Mouse (Mus musculus) thymus, postnatal 0 days (tissue): ENCODE measurements around the gene Tcf15. TPM values are rescaled to one million over a fixed set of nuclear protein-coding genes. Genes with fewer than 3 reads are reported as not detected.

Experiments
- DNase-seq: peaks from one replicate; pipeline ENCODE4 v3.0.0-alpha.2; 2015; ENCODE audit warnings: low spot score
- polyA plus RNA-seq: library from polyadenylated mRNA; unstranded; fragments of >200 nt; fragmentation: Nextera tagmentation; extraction: Ambion mirVana; gene quantifications from 2 replicates; pipeline ENCODE4 v1.2.1, GENCODE M21; 2015

Gene Tcf15
- polyA plus RNA-seq, 1 experiment from 2014 or later, result 2.1 TPM

GRCm38 (mm10) chr2:152169377-152169776 is 26.0 kb downstream of the Tcf15 start:
- DNase-seq, result no peak

GRCm38 (mm10) chr2:152174861-152175260 is 31.5 kb downstream of the Tcf15 start:
- no peak for DNase-seq

- no peak for DNase-seq
Observed at GRCm38 (mm10) chr2:152176659-152177058, 33.3 kb downstream of the Tcf15 start.

- no peak for DNase-seq
Observed at GRCm38 (mm10) chr2:152177162-152177805, 33.9 kb downstream of the Tcf15 start.

GRCm38 (mm10) chr2:152177806-152178170 is 34.4 kb downstream of the Tcf15 start:
- DNase-seq, result no peak

GRCm38 (mm10) chr2:152178345-152178744 is 35.0 kb downstream of the Tcf15 start:
- no peak for DNase-seq

GRCm38 (mm10) chr2:152179301-152179700 is 35.9 kb downstream of the Tcf15 start:
- DNase-seq, result no peak

GRCm38 (mm10) chr2:152180323-152180722 is 37.0 kb downstream of the Tcf15 start:
- DNase-seq, result no peak

- no peak for DNase-seq
Observed at GRCm38 (mm10) chr2:152187132-152187531, 43.8 kb downstream of the Tcf15 start.

- DNase-seq, result no peak
Observed at GRCm38 (mm10) chr2:152189213-152189612, 45.9 kb downstream of the Tcf15 start.

GRCm38 (mm10) chr2:152189640-152190039 is 46.3 kb downstream of the Tcf15 start:
- DNase-seq, result no peak

- no peak for DNase-seq
Observed at GRCm38 (mm10) chr2:152190161-152190560, 46.8 kb downstream of the Tcf15 start.

- DNase-seq, result no peak
Observed at GRCm38 (mm10) chr2:152192591-152193345, 49.4 kb downstream of the Tcf15 start.

- no peak for DNase-seq
Observed at GRCm38 (mm10) chr2:152193346-152193710, 50.0 kb downstream of the Tcf15 start.

GRCm38 (mm10) chr2:152194586-152194985 is 51.2 kb downstream of the Tcf15 start:
- no peak for DNase-seq

GRCm38 (mm10) chr2:152196896-152197295 is 53.5 kb downstream of the Tcf15 start:
- DNase-seq, result no peak

- peak; percentile 74 for DNase-seq
Observed at GRCm38 (mm10) chr2:152197301-152197712, 53.9 kb downstream of the Tcf15 start.

Other genes starting within 250 kb of the Tcf15 start
- gene Angpt4, start 232.4 kb upstream of the Tcf15 start, polyA plus RNA-seq, result 1.5 and 1.9 TPM in 2 replicates
- 30.3 and 31.0 TPM in 2 replicates for gene Fam110a, start 163.3 kb upstream of the Tcf15 start, polyA plus RNA-seq
- 1.5 and 1.6 TPM in 2 replicates for gene Slc52a3, start 147.1 kb upstream of the Tcf15 start, polyA plus RNA-seq
- 0.08 TPM in 1 of 2 replicates, not detected in the other for gene Scrt2, start 62.0 kb upstream of the Tcf15 start, polyA plus RNA-seq
- 23.2 and 23.6 TPM in 2 replicates for gene Srxn1, start 38.0 kb upstream of the Tcf15 start, polyA plus RNA-seq
- gene Csnk2a1, start 83.3 kb downstream of the Tcf15 start, polyA plus RNA-seq, result 105 and 120 TPM in 2 replicates
- gene Tbc1d20, start 150.3 kb downstream of the Tcf15 start, polyA plus RNA-seq, result 28.5 and 31.1 TPM in 2 replicates
- 131 and 138 TPM in 2 replicates for gene Rbck1, start 189.1 kb downstream of the Tcf15 start, polyA plus RNA-seq
- 1.4 and 1.6 TPM in 2 replicates for gene Trib3, start 200.5 kb downstream of the Tcf15 start, polyA plus RNA-seq
- gene Nrsn2, start 233.1 kb downstream of the Tcf15 start, polyA plus RNA-seq, result not detected in 2 replicates